In genomic region chr6:3183819-3184199, GRCm38 (mm10) we compare ENCODE assay signal across 7 mouse cellular contexts.
DNase-seq lines count a peak whose midpoint lies in the region; ATAC-seq and TF ChIP-seq lines count a peak whose summit lies in the region.

No protein-coding gene starts in this region.

- no peak overlapping the region for H3K4me3 ChIP-seq in hindbrain, postnatal 0 days (ENCODE audit: low read length)
- H3K4me3 ChIP-seq in lung, adult 2 months (replicated peaks; ENCODE audit: extremely low read depth, low read depth, low read length) = no peak overlapping the region

- no peaks in the 10 kb centered on the region for H3K27me3 ChIP-seq in hindbrain, postnatal 0 days (ENCODE audit: insufficient read depth, low read length)
- no peaks in the 10 kb centered on the region for H3K27me3 ChIP-seq in splenic B cell, adult 2 months (ENCODE audit: control insufficient read depth, insufficient read depth, low read length, poor library complexity, severe bottlenecking)

- DNase-seq in retina, embryonic 14.5 days (ENCODE audit: low spot score) = peak; percentile 59
- no peak for DNase-seq in retina, postnatal 1 day
- DNase-seq in cerebellum, postnatal 4 days (ENCODE audit: low spot score in 2 of 2) = peak; percentile 46 to 62
- peak; percentile 71 for DNase-seq in hindbrain, postnatal 0 days (ENCODE audit: low spot score)
- peak; percentile 40 for DNase-seq in lung, adult 2 months
- DNase-seq in splenic B cell, adult 2 months (ENCODE audit: low read depth, low spot score) = peak; percentile 70

- TF ChIP-seq CTCF in hindbrain, postnatal 0 days (IDR thresholded peaks at IDR 0.05; ENCODE audit: low read depth) = peak; percentile 41
- no peak for TF ChIP-seq CTCF in lung, adult 2 months (IDR thresholded peaks at IDR 0.05; ENCODE audit: insufficient read depth, low read length)

- ATAC-seq in activated CD4-positive, CD25-positive, alpha-beta regulatory T cell, adult 4 months = peak; percentile 52
- ATAC-seq in hindbrain, postnatal 0 days = no peak

- no peak overlapping the region for H3K27ac ChIP-seq in hindbrain, postnatal 0 days

- peaks cover 20% of the 10 kb centered on the region for H3K9me3 ChIP-seq in hindbrain, postnatal 0 days (ENCODE audit: low read length)

- WGBS in hindbrain, postnatal 0 days = 44% methylated on average over 5 of the region's 5 CpGs
- WGBS in lung, adult 2 months = 34% methylated on average over 5 of the region's 5 CpGs

- no peak for TF ChIP-seq POLR2A in lung, adult 2 months (IDR thresholded peaks at IDR 0.05; ENCODE audit: borderline replicate concordance, extremely low read depth, low read depth, low read length)

- no peaks in the 10 kb centered on the region for H3K4me1 ChIP-seq in hindbrain, postnatal 0 days (ENCODE audit: insufficient read depth, low read length)
- H3K4me1 ChIP-seq in lung, adult 2 months (ENCODE audit: control insufficient read depth, insufficient read depth, low read length) = no peaks in the 10 kb centered on the region

- no peak overlapping the region for H3K9ac ChIP-seq in hindbrain, postnatal 0 days (replicated peaks; ENCODE audit: low read length)

- no peak overlapping the region for H3K4me2 ChIP-seq in hindbrain, postnatal 0 days (ENCODE audit: low read depth, low read length)

- no peaks in the 10 kb centered on the region for H3K36me3 ChIP-seq in hindbrain, postnatal 0 days (ENCODE audit: insufficient read depth, low read length)
- no peaks in the 10 kb centered on the region for H3K36me3 ChIP-seq in splenic B cell, adult 2 months (ENCODE audit: control insufficient read depth, insufficient read depth, low read length, poor library complexity, severe bottlenecking)
